Mouse (Mus musculus): ENCODE measurements around the gene Smc3. TPM values are rescaled to one million over a fixed set of nuclear protein-coding genes. Genes with fewer than 3 reads are reported as not detected.

The Smc3 gene
- polyA plus RNA-seq (2015; fragmentation: Nextera tagmentation; extraction: Ambion mirVana): 28.7 and 31.0 TPM in 2 replicates

GRCm38 (mm10) chr19:53599757-53600539 is at the start of gene Smc3:
Smc3 (plus strand) TSS chr19:53600398.
- ATAC-seq (ENCODE audit: insufficient read depth): peak; percentile 88
- WGBS (ENCODE audit: insufficient replicate concordance): under 1% methylated on average over 67 of the region's 70 CpGs

DNA sequence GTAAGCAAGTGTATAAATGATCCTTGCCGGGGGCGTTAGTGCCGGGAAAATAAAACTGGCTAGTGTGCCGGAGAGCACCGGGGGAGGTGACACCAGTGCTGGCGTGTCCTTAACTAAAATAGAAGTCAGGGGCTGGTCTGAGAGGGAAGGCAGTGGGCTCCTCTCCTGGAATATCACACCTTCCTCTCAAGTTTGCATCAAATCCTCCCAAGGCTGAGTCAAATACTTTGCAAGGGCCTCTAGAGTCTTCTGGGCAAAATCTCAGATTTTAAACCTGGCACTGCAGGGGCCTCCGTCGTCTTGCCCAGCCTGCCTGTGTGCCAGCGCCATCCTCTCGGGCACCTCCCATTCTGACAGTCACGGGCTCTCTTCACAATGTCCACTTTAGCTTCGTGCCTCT is 49.2 kb upstream of the Smc3 start:
- H3K9ac ChIP-seq: no peak overlapping the region
- H3K9me3 ChIP-seq (replicated peaks): no peaks in the 10 kb centered on the region
- H3K27ac ChIP-seq (replicated peaks): no peak overlapping the region
- no peak for ATAC-seq (ENCODE audit: insufficient read depth)
- peaks cover 24% of the 10 kb centered on the region for H3K4me1 ChIP-seq (replicated peaks)
- no peaks in the 10 kb centered on the region for H3K36me3 ChIP-seq (replicated peaks)
- H3K27me3 ChIP-seq: no peaks in the 10 kb centered on the region
- WGBS (ENCODE audit: insufficient replicate concordance): 69% methylated on average over 12 of the region's 12 CpGs
- no peak overlapping the region for H3K4me2 ChIP-seq
- H3K4me3 ChIP-seq (replicated peaks): no peak overlapping the region

More at GRCm38 (mm10) chr19:53599757-53600539, at the start of gene Smc3:
- H3K9me3 ChIP-seq (replicated peaks): no peaks in the 10 kb centered on the region
- no peaks in the 10 kb centered on the region for H3K27me3 ChIP-seq
- peak within 1 kb of the TSS; percentile 79 for H3K4me2 ChIP-seq
- H3K4me1 ChIP-seq (replicated peaks): peaks cover 26% of the 10 kb centered on the region
- H3K36me3 ChIP-seq (replicated peaks): peaks cover 19% of the 10 kb centered on the region
- H3K4me3 ChIP-seq (replicated peaks): peak within 1 kb of the TSS; percentile 99
- H3K9ac ChIP-seq: peak within 1 kb of the TSS; percentile 98
- peak within 1 kb of the TSS; percentile 97 for H3K27ac ChIP-seq (replicated peaks)

DNA sequence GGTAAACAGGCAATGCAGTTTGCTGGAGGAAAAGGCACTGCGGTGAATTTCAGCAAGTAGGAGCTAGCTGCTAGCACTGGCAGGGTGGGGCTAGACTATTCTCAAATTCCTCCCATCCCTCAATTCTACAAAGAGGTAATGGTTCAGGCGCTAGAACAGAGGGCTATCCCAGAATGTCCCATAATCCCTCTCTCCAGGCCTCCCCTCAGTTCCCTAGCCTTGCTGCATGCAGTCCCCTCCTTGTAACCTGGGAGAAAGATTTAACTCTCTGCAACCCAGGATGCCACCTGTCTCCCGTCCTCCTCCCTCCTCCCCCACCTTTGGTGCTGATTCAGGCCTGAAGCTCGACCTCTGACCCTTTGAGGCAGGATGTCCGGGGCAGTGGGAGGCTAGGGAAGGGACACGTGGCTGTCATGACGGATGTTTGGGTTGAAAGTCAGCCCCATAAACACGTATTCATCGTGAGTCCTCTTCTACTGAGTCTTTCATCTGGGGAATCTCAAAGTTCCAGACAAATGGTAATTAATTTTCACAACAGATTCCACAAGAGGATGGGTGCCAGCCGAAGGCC is 47.9 kb upstream of the Smc3 start:
- Histone ChIP-seq H3K27ac (replicated peaks) (no peak overlapping the region), H3K27me3 (no peaks in the 10 kb centered on the region), H3K36me3 (replicated peaks) (no peaks in the 10 kb centered on the region), H3K4me2 (no peak overlapping the region), H3K4me1 (replicated peaks) (peaks cover 28% of the 10 kb centered on the region), H3K9ac (no peak overlapping the region), H3K9me3 (replicated peaks) (no peaks in the 10 kb centered on the region), H3K4me3 (replicated peaks) (no peak overlapping the region)
- whole genome bisulfite sequencing (ENCODE audit: insufficient replicate concordance): 45% methylated on average over 10 of the region's 10 CpGs
- no peak for ATAC-seq (ENCODE audit: insufficient read depth)

DNA sequence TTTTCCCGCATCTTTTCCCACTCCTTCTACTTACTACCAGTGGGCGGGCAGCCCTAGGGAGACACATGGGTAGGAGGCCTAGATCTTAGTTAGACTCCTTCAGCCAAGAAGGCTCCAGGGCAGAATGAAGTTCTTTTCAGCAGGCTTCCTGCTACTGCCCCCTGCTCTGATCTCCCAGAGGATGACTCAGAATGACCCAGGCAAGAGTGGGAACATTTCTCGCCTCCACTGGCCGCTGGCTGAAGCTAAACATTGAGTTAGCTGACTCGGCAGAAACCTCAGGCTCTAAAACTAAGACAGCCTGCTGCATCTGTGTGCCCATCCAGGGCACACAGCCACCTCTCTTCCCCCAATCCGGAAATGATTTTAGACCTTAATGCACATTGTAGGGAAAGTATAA is 47.4 kb upstream of the Smc3 start:
- 49% methylated on average over 6 of the region's 6 CpGs for WGBS (ENCODE audit: insufficient replicate concordance)

GRCm38 (mm10) chr19:53554402-53554801 is 45.8 kb upstream of the Smc3 start:
- Histone ChIP-seq H3K4me3 (replicated peaks) (no peak overlapping the region), H3K9me3 (replicated peaks) (no peaks in the 10 kb centered on the region), H3K36me3 (replicated peaks) (no peaks in the 10 kb centered on the region), H3K4me2 (no peak overlapping the region), H3K27me3 (no peaks in the 10 kb centered on the region), H3K27ac (replicated peaks) (peak overlapping the region; percentile 5; the same call in 1 of the 2 replicates), H3K9ac (no peak overlapping the region), H3K4me1 (replicated peaks) (peaks cover 32% of the 10 kb centered on the region)
- ATAC-seq (ENCODE audit: insufficient read depth): peak; percentile 45; the same call in 1 of the 2 replicates
- WGBS (ENCODE audit: insufficient replicate concordance): 56% methylated on average over 11 of the region's 11 CpGs

More for the DNA sequence above, 47.4 kb upstream of the Smc3 start:
- Histone ChIP-seq H3K9me3 (replicated peaks) (no peaks in the 10 kb centered on the region), H3K9ac (no peak overlapping the region), H3K36me3 (replicated peaks) (no peaks in the 10 kb centered on the region), H3K4me2 (no peak overlapping the region), H3K27ac (replicated peaks) (no peak overlapping the region), H3K4me1 (replicated peaks) (peaks cover 32% of the 10 kb centered on the region), H3K27me3 (no peaks in the 10 kb centered on the region), H3K4me3 (replicated peaks) (no peak overlapping the region)
- ATAC-seq (ENCODE audit: insufficient read depth): no peak

GRCm38 (mm10) chr19:53554981-53555616 is 45.1 kb upstream of the Smc3 start:
- Histone ChIP-seq H3K4me3 (replicated peaks) (no peak overlapping the region), H3K4me2 (no peak overlapping the region), H3K9ac (no peak overlapping the region), H3K9me3 (replicated peaks) (no peaks in the 10 kb centered on the region), H3K27me3 (no peaks in the 10 kb centered on the region), H3K4me1 (replicated peaks) (peaks cover 32% of the 10 kb centered on the region), H3K36me3 (replicated peaks) (no peaks in the 10 kb centered on the region), H3K27ac (replicated peaks) (peak overlapping the region; percentile 5; the same call in 1 of the 2 replicates)
- no peak for ATAC-seq (ENCODE audit: insufficient read depth)
- WGBS (ENCODE audit: insufficient replicate concordance): 51% methylated on average over 5 of the region's 5 CpGs

DNA sequence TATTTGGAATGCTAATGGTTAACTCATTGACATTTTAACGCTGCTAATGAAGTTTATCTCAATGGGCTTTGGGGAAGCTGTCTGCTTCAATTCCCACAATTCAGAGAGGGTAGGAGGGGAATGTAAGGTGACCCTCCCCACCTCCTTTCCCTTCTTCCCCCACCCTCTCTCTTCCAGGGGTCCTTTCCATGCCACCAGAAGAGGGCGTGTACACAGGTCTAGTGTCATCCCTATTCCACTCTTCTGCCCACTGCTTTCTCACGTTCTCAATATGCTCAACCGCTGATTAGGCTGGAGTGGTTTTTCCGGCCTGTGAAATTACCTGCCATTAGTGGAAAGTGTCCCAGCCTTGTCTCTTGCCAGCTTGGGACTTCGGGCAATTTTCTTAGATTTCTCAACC is 43.4 kb upstream of the Smc3 start:
- 38% methylated on average over 6 of the region's 6 CpGs for WGBS (ENCODE audit: insufficient replicate concordance)
- H3K4me3 ChIP-seq (replicated peaks): no peak overlapping the region
- no peak overlapping the region for H3K9ac ChIP-seq
- no peak for ATAC-seq (ENCODE audit: insufficient read depth)
- no peaks in the 10 kb centered on the region for H3K9me3 ChIP-seq (replicated peaks)
- H3K4me2 ChIP-seq: peak overlapping the region; percentile 20; the same call in 1 of the 2 replicates
- H3K36me3 ChIP-seq (replicated peaks): no peaks in the 10 kb centered on the region
- H3K27ac ChIP-seq (replicated peaks): no peak overlapping the region
- H3K4me1 ChIP-seq (replicated peaks): peaks cover 32% of the 10 kb centered on the region
- no peaks in the 10 kb centered on the region for H3K27me3 ChIP-seq

DNA sequence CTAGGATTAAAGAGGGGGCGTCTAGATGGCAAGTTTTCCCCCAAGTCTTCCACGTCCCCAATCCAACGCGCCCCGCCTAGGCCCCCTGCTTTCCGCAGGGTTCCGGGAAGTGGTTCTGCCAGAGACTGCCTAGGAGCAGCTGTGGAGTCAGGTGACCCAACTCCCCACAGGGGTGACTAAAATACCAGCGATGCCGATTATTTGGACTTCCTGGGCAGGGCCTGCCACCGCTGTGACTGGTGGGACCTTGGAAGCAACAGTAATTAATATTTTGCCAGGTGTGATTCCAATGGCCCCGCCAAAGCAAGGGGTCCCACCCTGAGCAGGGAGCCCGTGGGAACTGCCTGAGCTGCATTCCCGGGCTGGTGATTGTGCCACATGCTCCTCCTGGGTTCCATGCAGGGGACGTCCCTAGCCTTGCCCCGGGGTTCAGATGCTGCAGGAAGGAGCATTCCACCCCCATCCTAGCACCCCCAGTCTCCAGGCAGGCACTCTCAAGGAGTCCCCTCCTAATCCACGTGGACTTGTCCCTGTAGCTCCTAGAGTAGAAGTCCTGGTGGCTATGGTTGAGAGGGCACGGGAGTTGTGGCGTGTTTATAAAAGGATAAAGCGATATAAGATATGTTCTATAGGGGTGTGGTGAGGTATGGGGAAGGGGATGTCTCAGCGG is 42.8 kb upstream of the Smc3 start:
- Histone ChIP-seq H3K9ac (no peak overlapping the region), H3K4me3 (replicated peaks) (no peak overlapping the region), H3K4me2 (peak overlapping the region; percentile 20), H3K27ac (replicated peaks) (no peak overlapping the region), H3K9me3 (replicated peaks) (no peaks in the 10 kb centered on the region), H3K27me3 (no peaks in the 10 kb centered on the region), H3K4me1 (replicated peaks) (peaks cover 32% of the 10 kb centered on the region), H3K36me3 (replicated peaks) (no peaks in the 10 kb centered on the region)
- ATAC-seq (ENCODE audit: insufficient read depth): no peak
- 35% methylated on average over 20 of the region's 20 CpGs for WGBS (ENCODE audit: insufficient replicate concordance)

DNA sequence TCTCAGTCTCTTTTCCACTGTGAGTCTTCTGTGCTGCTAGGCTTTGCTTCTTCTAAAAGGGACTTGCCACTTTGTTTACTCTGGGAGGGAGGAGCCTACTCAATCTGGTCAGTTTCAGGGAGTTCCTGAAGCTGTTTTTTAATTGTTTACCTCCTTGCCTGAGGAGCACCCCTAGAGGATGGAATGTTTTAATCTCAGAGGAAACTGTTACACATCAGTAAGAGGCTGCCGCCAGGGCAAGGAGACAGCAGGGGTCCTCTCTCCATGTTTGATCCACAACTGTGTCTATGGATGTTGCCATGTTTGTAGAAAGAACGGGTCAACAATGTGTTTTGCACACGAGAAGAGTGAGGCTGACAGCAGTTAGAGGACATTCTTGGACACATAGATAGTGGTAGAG is 39.8 kb upstream of the Smc3 start:
- Histone ChIP-seq H3K4me3 (replicated peaks) (no peak overlapping the region), H3K27ac (replicated peaks) (no peak overlapping the region), H3K4me2 (no peak overlapping the region), H3K4me1 (replicated peaks) (peaks cover 11% of the 10 kb centered on the region; the same call in 1 of the 2 replicates), H3K9me3 (replicated peaks) (no peaks in the 10 kb centered on the region), H3K36me3 (replicated peaks) (no peaks in the 10 kb centered on the region), H3K9ac (no peak overlapping the region), H3K27me3 (no peaks in the 10 kb centered on the region)
- 63% methylated on average over 3 of the region's 3 CpGs for WGBS (ENCODE audit: insufficient replicate concordance)
- ATAC-seq (ENCODE audit: insufficient read depth): no peak

GRCm38 (mm10) chr19:53564174-53564573 is 36.0 kb upstream of the Smc3 start:
- no peak overlapping the region for H3K27ac ChIP-seq (replicated peaks)
- peak; percentile 31; the same call in 1 of the 2 replicates for ATAC-seq (ENCODE audit: insufficient read depth)
- no peaks in the 10 kb centered on the region for H3K4me1 ChIP-seq (replicated peaks)
- H3K27me3 ChIP-seq: no peaks in the 10 kb centered on the region
- H3K36me3 ChIP-seq (replicated peaks): no peaks in the 10 kb centered on the region
- no peak overlapping the region for H3K4me2 ChIP-seq
- 38% methylated on average over 4 of the region's 4 CpGs for WGBS (ENCODE audit: insufficient replicate concordance)
- H3K9me3 ChIP-seq (replicated peaks): no peaks in the 10 kb centered on the region
- H3K9ac ChIP-seq: no peak overlapping the region
- H3K4me3 ChIP-seq (replicated peaks): no peak overlapping the region
